Mouse (Mus musculus): ENCODE results near the gene 5530401A14Rik.

The 5530401A14Rik gene

GRCm38 (mm10) chr11:81860250-81860972 is at the start of gene 5530401A14Rik:
Gene 5530401A14Rik, plus strand, starts transcription at chr11:81860673.
- no peak for DNase-seq (ENCODE audit: low spot score)

- no peak for DNase-seq (ENCODE audit: low spot score)
These were observed 45.7 kb upstream of the 5530401A14Rik start for GRCm38 (mm10) chr11:81814816-81815215.

GRCm38 (mm10) chr11:81816531-81816930 is 43.9 kb upstream of the 5530401A14Rik start:
- no peak for DNase-seq (ENCODE audit: low spot score)

- DNase-seq (ENCODE audit: low spot score) = no peak
These were observed 28.1 kb upstream of the 5530401A14Rik start for GRCm38 (mm10) chr11:81832381-81832780.

- no peak for DNase-seq (ENCODE audit: low spot score)
These were observed 22.0 kb upstream of the 5530401A14Rik start for GRCm38 (mm10) chr11:81838426-81838825.

- no peak for DNase-seq (ENCODE audit: low spot score)
These were observed 19.5 kb upstream of the 5530401A14Rik start for GRCm38 (mm10) chr11:81841001-81841400.

- no peak for DNase-seq (ENCODE audit: low spot score)
These were observed 15.3 kb upstream of the 5530401A14Rik start for GRCm38 (mm10) chr11:81845010-81845685.

- no peak for DNase-seq (ENCODE audit: low spot score)
These were observed 14.8 kb upstream of the 5530401A14Rik start for GRCm38 (mm10) chr11:81845686-81846036.

GRCm38 (mm10) chr11:81847773-81848490 is 12.5 kb upstream of the 5530401A14Rik start:
- no peak for DNase-seq (ENCODE audit: low spot score)

- no peak for DNase-seq (ENCODE audit: low spot score)
These were observed 5.3 kb downstream of the 5530401A14Rik start for GRCm38 (mm10) chr11:81865661-81866382.

GRCm38 (mm10) chr11:81871506-81872213 is 11.2 kb downstream of the 5530401A14Rik start:
- no peak for DNase-seq (ENCODE audit: low spot score)

- DNase-seq (ENCODE audit: low spot score) = no peak
These were observed 36.0 kb downstream of the 5530401A14Rik start for GRCm38 (mm10) chr11:81896511-81896910.

- DNase-seq (ENCODE audit: low spot score) = no peak
These were observed 37.3 kb downstream of the 5530401A14Rik start for GRCm38 (mm10) chr11:81897547-81898354.

GRCm38 (mm10) chr11:81902318-81902717 is 41.8 kb downstream of the 5530401A14Rik start:
- no peak for DNase-seq (ENCODE audit: low spot score)

- no peak for DNase-seq (ENCODE audit: low spot score)
These were observed 48.3 kb downstream of the 5530401A14Rik start for GRCm38 (mm10) chr11:81908760-81909159.

- DNase-seq (ENCODE audit: low spot score) = no peak
These were observed 49.0 kb downstream of the 5530401A14Rik start for GRCm38 (mm10) chr11:81909397-81909894.

GRCm38 (mm10) chr11:81913071-81913470 is 52.6 kb downstream of the 5530401A14Rik start:
- no peak for DNase-seq (ENCODE audit: low spot score)

- DNase-seq (ENCODE audit: low spot score) = no peak
These were observed 55.0 kb downstream of the 5530401A14Rik start for GRCm38 (mm10) chr11:81915501-81915900.

- DNase-seq (ENCODE audit: low spot score) = no peak
These were observed 62.6 kb downstream of the 5530401A14Rik start for GRCm38 (mm10) chr11:81923096-81923495.

GRCm38 (mm10) chr11:81923626-81924025 is 63.2 kb downstream of the 5530401A14Rik start:
- no peak for DNase-seq (ENCODE audit: low spot score)
